Mouse (Mus musculus) limb, embryonic 10.5 days (tissue): Measurements from ENCODE around the gene Hist1h1d. TPM values are rescaled to one million over a fixed set of nuclear protein-coding genes. Genes with fewer than 3 reads are reported as not detected.
"Not testable (repeated sequence)": the region's sequence is repeated elsewhere in the genome, so short reads cannot be mapped to it uniquely, and the experiment has no call there.

Experiments
- DNase-seq: peaks from one replicate; pipeline ENCODE4 v3.0.0-alpha.2; 2017; ENCODE audit warnings: low spot score
- H3K27ac ChIP-seq: fragments of 300-500 bp; sonication (generic); 2 replicates; pipeline ENCODE4 v1.5.1; 2016; ENCODE audit warnings: mild to moderate bottlenecking
- H3K27me3 ChIP-seq: fragments of 300-500 bp; sonication (generic); 2 replicates; pipeline ENCODE4 v1.6.1; 2016; ENCODE audit warnings: low read depth, mild to moderate bottlenecking; ENCODE audit not compliant: poor library complexity, severe bottlenecking
- H3K36me3 ChIP-seq: fragments of 300-500 bp; sonication (generic); 2 replicates; pipeline ENCODE4 v1.6.1; 2016; ENCODE audit warnings: mild to moderate bottlenecking, moderate library complexity
- H3K4me1 ChIP-seq: fragments of 300-500 bp; sonication (generic); 2 replicates; pipeline ENCODE4 v1.6.1; 2016
- H3K4me3 ChIP-seq: fragments of 300-500 bp; sonication (generic); 2 replicates; pipeline ENCODE4 v1.5.1; 2016; ENCODE audit warnings: mild to moderate bottlenecking, moderate library complexity
- H3K9me3 ChIP-seq: fragments of 300-500 bp; sonication (generic); replicated peaks from 2 replicates; pipeline ENCODE4 v1.6.1; 2016; ENCODE audit warnings: mild to moderate bottlenecking
- WGBS: fragments of 180-500 bp; shearing (Covaris S2); methylation state at CpG from one replicate; pipeline ENCODE4 v1.1.7; 2016; 5-methylcytosine and 5-hydroxymethylcytosine counted together
- polyA plus RNA-seq: library from polyadenylated mRNA; unstranded; fragments of >200 nt; fragmentation: Nextera tagmentation; extraction: Ambion mirVana; gene quantifications from 2 replicates; pipeline ENCODE4 v1.2.1, GENCODE M21; 2016

Hist1h1d gene
- polyA plus RNA-seq, 1 experiment from 2014 or later = 0.59 TPM

DNA sequence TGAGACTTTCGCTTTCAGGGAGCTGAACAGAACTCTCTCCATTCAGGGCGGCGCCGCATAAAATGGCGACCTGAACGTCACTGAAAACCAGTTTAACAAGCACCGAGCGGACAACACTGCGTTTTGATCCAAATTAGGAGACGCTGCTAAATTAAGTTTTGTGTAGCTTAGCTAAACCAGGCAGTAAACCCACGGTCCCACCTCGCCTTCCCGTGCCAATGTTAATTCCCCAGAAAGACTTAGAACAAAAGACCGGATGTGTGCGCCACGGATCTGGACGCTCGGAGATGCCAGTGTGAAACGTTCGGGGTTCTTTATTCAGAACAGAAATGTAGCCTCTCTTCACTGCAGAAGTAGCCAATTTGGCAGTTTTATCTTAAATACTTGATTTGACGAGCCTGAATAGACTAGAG is 32.0 kb downstream of the Hist1h1d start:
- Histone ChIP-seq H3K27ac (peak overlapping the region; percentile 95), H3K36me3 (no peaks in the 10 kb centered on the region), H3K9me3 (no peaks in the 10 kb centered on the region), H3K4me3 (peak overlapping the region; percentile 54), H3K4me1 (peaks cover 39% of the 10 kb centered on the region), H3K27me3 (no peaks in the 10 kb centered on the region)
- under 1% methylated on average over 21 of the region's 21 CpGs for WGBS
- peak; percentile 81 for DNase-seq

- H3K4me1 ChIP-seq = peaks cover 37% of the 10 kb centered on the region
- not testable (repeated sequence) for H3K9me3 ChIP-seq
- WGBS = under 1% methylated on average over 34 of the region's 36 CpGs
These were observed 32.5 kb downstream of the Hist1h1d start for GRCm38 (mm10) chr13:23585442-23586098.

DNA sequence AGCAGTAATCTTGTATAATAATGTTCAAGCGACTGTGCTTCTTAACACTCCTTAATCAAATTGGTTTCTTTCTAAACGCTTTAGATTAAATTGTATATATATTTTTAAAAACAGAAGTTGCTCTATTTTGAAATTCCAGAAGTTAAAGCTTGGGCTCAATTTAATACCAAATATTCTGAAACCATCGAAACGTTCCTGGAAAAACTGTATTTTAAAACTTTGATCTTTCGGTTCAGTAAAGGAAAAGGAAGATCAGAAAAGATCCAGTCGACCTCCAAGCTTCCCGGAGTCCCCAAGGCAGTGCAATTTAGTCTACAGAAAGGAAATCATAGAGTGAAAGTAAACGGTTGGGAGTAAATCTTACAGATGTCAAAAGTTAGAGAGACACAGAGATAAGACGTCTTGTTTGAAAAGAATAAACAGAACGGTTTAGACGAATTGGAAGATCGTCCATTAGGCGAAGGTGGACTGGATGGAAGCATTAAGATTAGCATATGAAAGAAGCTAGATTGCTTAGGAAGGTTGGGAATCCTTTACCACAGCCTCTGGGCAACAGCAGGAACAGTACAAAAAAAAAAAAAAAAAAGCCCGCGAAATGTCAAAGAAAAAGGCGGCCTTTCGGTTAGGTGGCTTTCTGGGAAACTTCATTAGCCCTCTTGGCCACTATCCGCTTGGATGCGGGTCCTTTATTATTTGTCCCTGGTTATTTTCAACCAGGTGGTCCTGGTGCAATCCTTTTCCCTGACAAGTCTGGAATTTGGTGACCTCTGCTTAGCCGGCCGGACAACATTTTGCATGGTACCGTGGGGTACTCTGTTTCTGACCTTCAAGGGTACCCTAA is 33.3 kb downstream of the Hist1h1d start:
- Histone ChIP-seq H3K4me1 (peaks cover 31% of the 10 kb centered on the region), H3K27me3 (no peaks in the 10 kb centered on the region), H3K27ac (peak overlapping the region; percentile 95), H3K4me3 (peak overlapping the region; percentile 54), H3K9me3 (no peaks in the 10 kb centered on the region), H3K36me3 (no peaks in the 10 kb centered on the region)
- 2% methylated on average over 22 of the region's 22 CpGs for WGBS
- DNase-seq = no peak

More at GRCm38 (mm10) chr13:23585442-23586098, 32.5 kb downstream of the Hist1h1d start:
- Histone ChIP-seq H3K4me3 (peak overlapping the region; percentile 54), H3K27ac (peak overlapping the region; percentile 95)
- H3K36me3 ChIP-seq, H3K27me3 ChIP-seq: not testable (repeated sequence)
- DNase-seq = peak; percentile 70

- Histone ChIP-seq H3K36me3 (no peaks in the 10 kb centered on the region), H3K4me1 (peaks cover 31% of the 10 kb centered on the region), H3K27ac (peak overlapping the region; percentile 95), H3K27me3 (no peaks in the 10 kb centered on the region), H3K4me3 (peak overlapping the region; percentile 54), H3K9me3 (no peaks in the 10 kb centered on the region)
- no peak for DNase-seq
- 5% methylated on average over 1 of the region's 1 CpGs for WGBS
These were observed 33.8 kb downstream of the Hist1h1d start for GRCm38 (mm10) chr13:23586940-23587225.

- no peak for DNase-seq
- H3K36me3 ChIP-seq = no peaks in the 10 kb centered on the region
- 0 out of 2 replicates have a peak overlapping the region, but pooled peaks have one; percentile 5 for H3K27ac ChIP-seq
- H3K4me3 ChIP-seq = no peak overlapping the region
- WGBS = 95% methylated on average over 7 of the region's 7 CpGs
- H3K27me3 ChIP-seq = no peaks in the 10 kb centered on the region
- H3K4me1 ChIP-seq = peaks cover 21% of the 10 kb centered on the region
- H3K9me3 ChIP-seq = no peaks in the 10 kb centered on the region
These were observed 38.1 kb downstream of the Hist1h1d start for GRCm38 (mm10) chr13:23591206-23591605.

DNA sequence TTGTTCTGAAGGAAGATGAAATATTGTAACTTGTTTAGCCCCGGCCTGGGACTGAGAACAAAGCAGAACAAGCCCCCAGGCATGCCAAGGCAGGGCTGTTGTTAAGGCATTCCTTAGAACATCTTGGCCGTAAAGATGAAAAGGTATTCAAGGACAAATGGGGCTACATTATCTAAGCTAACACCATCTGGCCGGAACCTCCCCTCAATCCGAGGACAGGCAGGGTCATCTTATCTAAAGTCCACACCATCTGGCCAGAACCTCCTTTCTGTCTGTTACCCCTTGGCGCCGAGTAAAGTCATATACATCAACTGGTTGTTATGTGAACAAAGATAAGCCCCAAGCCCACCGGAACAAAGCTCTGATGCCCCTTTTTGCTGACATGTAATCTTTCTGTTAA is 38.8 kb downstream of the Hist1h1d start:
- not testable (repeated sequence) for H3K4me3 ChIP-seq, DNase-seq, H3K27me3 ChIP-seq, H3K9me3 ChIP-seq, H3K36me3 ChIP-seq
- WGBS = 88% methylated on average over 7 of the region's 7 CpGs
- Histone ChIP-seq H3K27ac (peak overlapping the region; percentile 9; the same call in 1 of the 2 replicates), H3K4me1 (peaks cover 14% of the 10 kb centered on the region)

GRCm38 (mm10) chr13:23592614-23593013 is 39.6 kb downstream of the Hist1h1d start:
- H3K4me3 ChIP-seq = no peak overlapping the region
- no peaks in the 10 kb centered on the region for H3K36me3 ChIP-seq
- no peaks in the 10 kb centered on the region for H3K27me3 ChIP-seq
- peak overlapping the region; percentile 32; the same call in 1 of the 2 replicates for H3K27ac ChIP-seq
- H3K4me1 ChIP-seq = peaks cover 11% of the 10 kb centered on the region
- DNase-seq = no peak
- 76% methylated on average over 7 of the region's 7 CpGs for WGBS
- H3K9me3 ChIP-seq = no peaks in the 10 kb centered on the region

GRCm38 (mm10) chr13:23593051-23593770 is 40.1 kb downstream of the Hist1h1d start:
- WGBS = 79% methylated on average over 5 of the region's 5 CpGs
- H3K27ac ChIP-seq = peak overlapping the region; percentile 32; the same call in 1 of the 2 replicates
- DNase-seq = no peak

GRCm38 (mm10) chr13:23595185-23595584 is 42.1 kb downstream of the Hist1h1d start:
- WGBS = 91% methylated on average over 2 of the region's 2 CpGs
- Histone ChIP-seq H3K27ac (no peak overlapping the region), H3K36me3 (no peaks in the 10 kb centered on the region)

More at GRCm38 (mm10) chr13:23593051-23593770, 40.1 kb downstream of the Hist1h1d start:
- peaks cover 11% of the 10 kb centered on the region for H3K4me1 ChIP-seq
- H3K36me3 ChIP-seq = no peaks in the 10 kb centered on the region
- no peaks in the 10 kb centered on the region for H3K27me3 ChIP-seq
- H3K9me3 ChIP-seq = no peaks in the 10 kb centered on the region
- no peak overlapping the region for H3K4me3 ChIP-seq

GRCm38 (mm10) chr13:23595622-23596372 is 42.7 kb downstream of the Hist1h1d start:
- Histone ChIP-seq H3K4me1 (peaks cover 11% of the 10 kb centered on the region), H3K36me3 (no peaks in the 10 kb centered on the region), H3K27ac (no peak overlapping the region), H3K27me3 (no peaks in the 10 kb centered on the region), H3K4me3 (no peak overlapping the region), H3K9me3 (no peaks in the 10 kb centered on the region)
- no peak for DNase-seq
- WGBS = 85% methylated on average over 7 of the region's 7 CpGs

More at GRCm38 (mm10) chr13:23595185-23595584, 42.1 kb downstream of the Hist1h1d start:
- Histone ChIP-seq H3K4me3 (no peak overlapping the region), H3K27me3 (no peaks in the 10 kb centered on the region), H3K4me1 (peaks cover 11% of the 10 kb centered on the region), H3K9me3 (no peaks in the 10 kb centered on the region)
- no peak for DNase-seq

DNA sequence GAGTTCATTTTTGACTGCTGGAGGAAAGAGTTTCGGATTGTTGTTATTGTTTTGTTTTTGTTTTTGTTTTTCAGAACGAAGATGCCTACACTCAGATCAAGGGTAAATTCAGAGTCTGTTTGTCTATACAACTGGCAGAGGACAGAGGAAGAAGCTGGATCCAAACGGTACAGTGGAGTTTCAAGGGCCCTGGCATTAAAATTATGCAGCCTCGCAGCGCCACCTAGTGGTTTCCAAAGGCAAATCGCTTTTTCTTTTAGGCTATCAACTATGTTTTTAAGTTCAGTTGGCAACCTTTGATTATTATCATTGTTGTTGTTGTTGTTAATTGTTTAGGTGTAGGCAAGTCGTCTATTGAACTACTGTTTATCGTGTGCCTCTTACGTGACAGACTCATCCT is 44.9 kb downstream of the Hist1h1d start:
- DNase-seq = peak; percentile 84
- H3K9me3 ChIP-seq = no peaks in the 10 kb centered on the region
- no peak overlapping the region for H3K4me3 ChIP-seq
- peaks cover 4% of the 10 kb centered on the region for H3K4me1 ChIP-seq
- no peaks in the 10 kb centered on the region for H3K36me3 ChIP-seq
- H3K27me3 ChIP-seq = no peaks in the 10 kb centered on the region
- no peak overlapping the region for H3K27ac ChIP-seq
- WGBS = 6% methylated on average over 9 of the region's 9 CpGs

DNA sequence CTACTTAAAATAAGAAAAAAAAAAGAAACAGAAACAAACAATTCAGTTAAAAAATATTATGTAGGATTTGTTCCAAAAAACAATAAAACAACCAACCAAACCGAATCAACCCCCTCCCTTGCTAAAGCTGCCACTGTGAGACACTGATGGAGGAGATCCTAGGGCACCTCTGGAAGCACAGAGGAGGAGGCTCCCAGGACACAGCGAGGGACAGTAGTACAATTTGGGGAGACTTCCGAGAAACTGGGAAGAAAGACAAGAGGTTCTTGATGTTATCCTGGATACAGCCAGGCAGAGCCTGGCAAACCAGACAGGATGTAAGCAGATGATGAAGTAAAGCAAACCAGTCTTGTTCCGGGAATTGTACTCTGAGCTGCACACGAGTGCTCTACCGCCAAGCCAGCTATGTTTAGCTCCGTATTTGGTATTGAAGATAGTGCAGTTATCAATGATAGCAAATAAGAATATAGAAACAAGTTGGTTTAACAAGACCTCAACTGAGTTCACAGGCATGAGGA is 50.2 kb downstream of the Hist1h1d start:
- no peak overlapping the region for H3K4me3 ChIP-seq
- H3K9me3 ChIP-seq = no peaks in the 10 kb centered on the region
- 80% methylated on average over 7 of the region's 7 CpGs for WGBS
- H3K4me1 ChIP-seq = no peaks in the 10 kb centered on the region
- H3K27ac ChIP-seq = no peak overlapping the region
- no peaks in the 10 kb centered on the region for H3K27me3 ChIP-seq
- no peak for DNase-seq
- no peaks in the 10 kb centered on the region for H3K36me3 ChIP-seq
